Mouse (Mus musculus) layer of hippocampus, postnatal 10 days (tissue): Measurements from ENCODE around the gene Inhbb. TPM values are rescaled to one million over a fixed set of nuclear protein-coding genes. Genes with fewer than 3 reads are reported as not detected.

Experiments
- DNase-seq, 2 experiments: peaks; one replicate each; pipeline ENCODE4 v3.0.0; 2021; ENCODE audit warnings: low spot score in 2 of 2
- total RNA-seq, 2 experiments: library from RNA; stranded (reverse); gene quantifications; 2 replicates each; pipeline ENCODE4 v1.2.3; 2021

Inhbb gene
- total RNA-seq, 2 experiments from 2014 or later = 17.2 to 17.3 TPM

DNA sequence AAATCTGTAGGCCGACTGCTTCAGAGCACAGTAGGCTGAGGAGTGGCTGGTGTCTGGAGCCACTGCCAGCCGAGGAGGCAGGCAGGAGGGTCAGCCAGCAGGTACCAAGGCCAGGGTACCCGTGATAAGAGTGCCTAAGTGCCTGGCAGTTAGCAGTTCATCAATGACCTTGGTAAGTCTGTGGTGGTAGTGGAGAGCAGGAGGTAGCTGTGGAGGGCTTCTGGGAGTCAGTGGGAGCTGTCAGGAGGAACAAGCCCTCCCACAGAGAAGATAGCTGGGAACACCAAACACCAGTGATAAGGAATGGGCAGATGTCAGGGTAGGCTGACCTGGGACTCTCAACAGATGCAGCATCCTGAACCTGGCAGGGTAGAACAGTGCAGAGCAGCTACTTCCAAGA lies 35.7 kb downstream of the Inhbb start:
- no peak for DNase-seq

DNA sequence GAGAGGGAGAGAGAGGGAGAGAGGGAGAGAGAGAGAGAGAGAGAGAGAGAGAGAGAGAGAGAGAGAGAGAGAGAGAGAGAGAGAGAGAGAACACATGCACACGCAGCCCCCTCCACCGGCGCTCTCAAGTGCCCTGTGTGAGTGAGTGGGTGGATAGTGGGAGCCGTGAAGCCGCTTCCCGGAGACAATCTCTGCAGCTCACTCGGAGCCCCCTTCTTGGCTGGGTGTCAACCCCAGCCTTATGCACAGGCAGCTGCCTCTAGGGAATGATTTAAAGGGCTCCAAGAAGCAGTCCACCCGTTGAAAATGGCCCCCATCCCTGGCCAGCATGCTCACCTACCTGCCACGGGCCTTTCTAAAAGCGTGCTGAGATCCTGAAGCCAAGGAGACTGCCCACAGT lies 38.1 kb downstream of the Inhbb start:
- peak; percentile 65 to 68 for DNase-seq

DNA sequence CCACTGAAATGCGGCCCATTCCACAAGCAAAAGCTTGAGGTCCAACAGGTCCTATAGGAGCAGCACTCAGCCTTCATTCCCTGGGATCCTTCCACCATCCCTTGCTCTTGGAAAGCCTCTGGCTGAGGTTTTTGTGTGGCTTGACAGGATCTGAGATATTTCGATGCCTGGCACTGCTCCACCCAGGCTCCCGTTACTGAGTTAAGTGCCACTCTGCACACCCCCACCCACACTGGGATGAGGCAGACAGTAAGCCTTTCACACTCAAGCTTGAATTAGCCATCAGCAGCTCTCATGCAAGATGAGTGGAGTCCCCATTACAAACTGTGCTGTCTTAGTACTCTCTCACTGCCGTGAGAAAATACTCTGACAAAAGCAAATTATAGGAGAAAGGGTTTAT lies 41.4 kb downstream of the Inhbb start:
- no peak for DNase-seq

DNA sequence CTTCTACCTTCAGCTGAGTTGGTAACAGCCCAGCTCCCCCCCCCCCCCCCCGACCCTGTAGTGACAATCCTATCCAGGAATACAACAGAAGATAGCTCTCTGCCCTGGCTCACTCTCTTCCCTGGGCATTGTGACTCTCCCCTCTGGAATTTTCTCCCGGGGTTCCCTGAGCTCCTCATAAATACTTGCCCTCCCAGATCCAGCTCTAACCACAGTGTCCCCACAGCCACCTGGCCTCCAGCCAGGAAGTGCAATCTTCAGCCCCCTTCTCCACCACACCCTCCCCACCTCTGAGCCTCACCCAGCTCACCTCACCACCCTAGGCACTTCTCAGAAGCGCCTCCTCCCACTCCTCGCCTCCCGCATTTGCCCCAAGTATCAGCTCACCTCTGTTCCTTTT lies 46.7 kb downstream of the Inhbb start:
- DNase-seq = no peak

DNA sequence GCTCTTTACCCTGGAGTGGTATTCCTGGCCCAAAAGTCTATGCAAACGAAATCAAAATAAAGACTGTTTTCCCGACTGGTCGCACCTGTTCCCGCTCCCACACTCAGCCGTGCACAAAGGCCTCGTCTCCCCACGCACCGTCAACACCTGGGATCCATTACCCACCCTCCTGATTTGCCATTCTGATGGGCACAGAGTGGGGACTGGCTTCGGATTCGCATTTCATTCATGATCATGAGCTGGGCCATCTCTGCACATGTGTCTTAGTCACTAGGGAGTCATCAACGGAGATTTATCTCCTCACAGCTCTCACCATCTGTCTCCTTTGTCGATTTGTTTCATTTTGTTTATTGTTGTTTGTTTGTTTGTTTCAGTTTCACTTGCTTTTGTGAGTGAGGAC lies 54.5 kb downstream of the Inhbb start:
- DNase-seq = no peak

DNA sequence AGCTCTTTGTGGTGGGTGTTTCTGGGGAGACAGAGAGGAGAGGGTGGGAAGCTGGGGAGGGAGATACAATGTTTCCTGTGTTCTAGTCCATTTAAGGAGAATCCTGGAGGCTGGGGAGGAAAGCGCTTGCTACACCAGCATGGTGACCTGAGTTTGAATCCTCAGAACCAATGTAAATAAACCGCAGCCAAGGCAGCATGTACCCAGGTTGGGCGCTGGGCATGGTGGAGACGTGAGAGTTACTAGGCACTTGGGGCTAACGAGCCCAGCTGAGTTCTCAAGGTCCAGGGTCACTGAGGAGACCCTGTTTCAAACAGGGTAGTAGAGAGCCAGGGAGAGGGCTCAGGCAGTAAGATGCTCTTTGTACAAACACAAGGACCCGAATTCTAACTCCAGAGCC lies 55.7 kb downstream of the Inhbb start:
- no peak for DNase-seq

Other genes starting within 250 kb of the Inhbb start
- gene Ralb, start 82.5 kb upstream of the Inhbb start, total RNA-seq = 10 to 100 TPM; 33.9 to 40.3 TPM
- 10 to 100 TPM; 10.3 to 11.9 TPM for gene Tmem185b, start 103.9 kb upstream of the Inhbb start, total RNA-seq
- gene Epb41l5, start 226.8 kb upstream of the Inhbb start, total RNA-seq = 1 to 10 TPM; 9.3 to 9.9 TPM